Mouse (Mus musculus): Measurements from ENCODE around the gene Kifc1.

DNA sequence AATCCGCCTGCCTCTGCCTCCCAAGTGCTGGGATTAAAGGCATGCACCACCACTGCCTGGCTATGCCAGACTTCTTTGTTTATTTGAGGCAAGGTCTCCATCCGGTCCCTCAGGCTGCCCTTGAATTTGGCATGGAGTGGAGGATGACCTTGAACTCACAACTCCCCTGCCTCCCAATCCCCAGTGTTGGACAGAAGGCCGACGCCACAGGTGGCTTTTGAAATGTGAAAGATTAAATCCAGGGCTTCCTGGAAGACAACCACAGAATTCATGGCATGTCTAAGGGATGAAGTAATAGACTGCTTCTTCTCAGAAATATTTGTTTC, 10.5 kb upstream of the Kifc1 start:
- TF ChIP-seq HCFC1 (IDR thresholded peaks at IDR 0.05; ENCODE audit: borderline replicate concordance, insufficient read depth, low read length) (no peak), MAFK (IDR thresholded peaks at IDR 0.05; ENCODE audit: insufficient read depth, low read depth, low read length) (no peak), ZC3H11A (IDR thresholded peaks at IDR 0.05; ENCODE audit: borderline replicate concordance, low read depth, low read length) (no peak), ZNF384 (IDR thresholded peaks at IDR 0.05; ENCODE audit: low read depth, low read length) (0 out of 2 replicates have a peak, but pooled peaks have one; percentile 12)

All from ES-E14 (cell line).